Mouse (Mus musculus): ENCODE data around the gene Necab2.

Necab2 gene

DNA sequence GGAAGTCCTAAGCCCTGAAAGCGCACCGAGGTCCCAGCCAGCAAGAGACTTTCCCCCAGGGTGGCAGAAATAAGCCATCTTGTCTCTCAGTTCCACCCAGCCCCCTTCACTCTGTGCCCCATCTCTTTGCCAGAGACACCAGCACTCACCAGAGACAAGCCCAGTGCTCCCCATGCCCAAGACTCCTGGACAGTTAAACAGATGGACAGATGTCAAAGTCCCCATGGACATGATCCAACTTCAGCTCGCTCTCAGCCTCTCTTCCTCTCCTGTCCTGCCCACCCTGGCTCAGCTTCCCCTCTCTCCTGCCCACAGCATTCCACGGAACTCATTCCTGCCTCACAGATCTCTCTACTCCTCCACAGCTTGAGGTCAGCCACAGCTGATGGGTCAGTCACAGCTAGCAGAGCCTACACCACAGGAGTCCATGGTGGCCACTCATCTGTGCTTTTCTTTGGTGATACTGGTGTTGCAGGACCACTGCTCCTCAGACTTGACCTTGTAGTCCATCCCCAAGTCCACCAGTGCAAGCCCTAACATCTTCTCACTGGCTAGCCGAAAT is 17.7 kb upstream of the Necab2 start:
- DNase-seq, result peak; percentile 63

DNA sequence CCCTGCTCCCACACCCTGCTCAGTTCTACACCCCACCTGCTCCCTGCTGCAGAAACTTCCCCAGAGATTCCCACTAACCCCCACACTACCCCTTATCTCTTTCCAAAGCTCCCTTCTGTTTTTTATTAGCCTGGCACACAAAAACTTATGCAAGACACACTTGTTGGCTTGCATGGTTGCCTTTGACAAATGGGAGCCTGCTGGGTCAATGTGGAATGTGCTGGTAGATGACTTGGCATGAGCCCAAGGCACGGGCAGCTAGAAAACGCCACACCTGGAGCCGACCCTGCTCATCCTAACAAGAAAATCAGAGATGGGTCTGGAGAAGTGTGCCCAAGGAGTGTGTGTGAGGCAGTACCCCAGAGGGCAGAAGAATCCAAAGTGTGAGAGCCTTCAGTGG is 17.0 kb upstream of the Necab2 start:
- peak; percentile 69 for DNase-seq

DNA sequence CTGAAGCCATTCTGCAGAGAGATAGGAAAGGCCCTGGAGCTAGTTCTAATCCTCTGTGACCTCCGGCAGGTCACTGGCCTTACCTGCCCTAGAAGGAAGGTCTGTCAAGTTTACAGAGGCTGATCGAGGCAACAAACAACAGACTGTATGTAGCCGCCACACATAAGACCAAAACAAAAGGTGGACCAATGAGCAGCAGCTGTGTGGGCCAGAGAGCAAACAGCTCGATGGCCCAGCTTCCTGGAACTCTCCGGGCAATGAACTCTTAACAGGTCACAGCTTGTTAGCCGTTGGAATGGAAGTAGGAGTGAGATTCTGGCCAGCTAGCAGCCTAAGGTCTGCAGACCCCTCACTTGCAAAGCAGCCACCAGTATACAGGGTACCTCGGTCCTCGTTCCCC is 16.3 kb upstream of the Necab2 start:
- peak; percentile 63 for DNase-seq

DNA sequence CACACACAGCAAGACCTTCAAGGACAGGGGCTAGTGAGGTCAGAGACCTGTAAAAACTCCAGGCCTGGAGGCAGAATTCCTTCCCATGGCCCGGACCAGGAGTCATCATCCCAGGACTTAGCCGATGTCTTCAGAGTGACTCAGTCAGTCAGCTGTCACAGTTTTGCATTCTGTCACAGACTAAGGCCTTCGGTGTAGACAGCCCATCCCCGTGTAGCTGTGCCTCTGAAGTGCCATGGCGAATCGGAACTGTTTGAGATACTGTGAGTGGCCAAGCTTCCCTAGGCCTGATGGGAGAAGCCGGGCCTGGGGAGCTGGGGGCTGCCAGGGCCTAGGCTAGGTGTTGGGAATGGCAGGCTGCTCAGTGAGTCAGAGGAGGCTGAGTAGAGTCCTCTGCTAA is 15.8 kb upstream of the Necab2 start:
- no peak for DNase-seq

DNA sequence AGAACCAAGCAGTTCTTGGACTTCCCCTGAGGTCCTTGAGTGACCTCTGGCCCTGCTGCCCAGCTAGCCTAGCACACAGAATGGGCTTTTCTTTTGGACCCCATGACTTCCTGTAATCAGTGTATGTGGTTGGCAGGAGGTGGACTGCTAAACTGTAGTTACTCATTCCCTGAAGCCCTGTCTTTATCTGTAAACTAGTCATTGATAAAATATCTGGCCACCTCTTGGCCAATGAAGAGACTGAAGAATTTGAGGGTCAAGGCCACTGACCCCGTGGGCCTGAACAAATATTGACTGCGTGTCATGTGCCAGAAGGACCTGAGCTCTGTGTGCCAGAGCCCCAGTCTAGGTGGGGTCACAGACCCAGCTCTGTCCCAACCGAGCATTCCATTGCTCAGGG is 14.1 kb upstream of the Necab2 start:
- DNase-seq, result peak; percentile 57

DNA sequence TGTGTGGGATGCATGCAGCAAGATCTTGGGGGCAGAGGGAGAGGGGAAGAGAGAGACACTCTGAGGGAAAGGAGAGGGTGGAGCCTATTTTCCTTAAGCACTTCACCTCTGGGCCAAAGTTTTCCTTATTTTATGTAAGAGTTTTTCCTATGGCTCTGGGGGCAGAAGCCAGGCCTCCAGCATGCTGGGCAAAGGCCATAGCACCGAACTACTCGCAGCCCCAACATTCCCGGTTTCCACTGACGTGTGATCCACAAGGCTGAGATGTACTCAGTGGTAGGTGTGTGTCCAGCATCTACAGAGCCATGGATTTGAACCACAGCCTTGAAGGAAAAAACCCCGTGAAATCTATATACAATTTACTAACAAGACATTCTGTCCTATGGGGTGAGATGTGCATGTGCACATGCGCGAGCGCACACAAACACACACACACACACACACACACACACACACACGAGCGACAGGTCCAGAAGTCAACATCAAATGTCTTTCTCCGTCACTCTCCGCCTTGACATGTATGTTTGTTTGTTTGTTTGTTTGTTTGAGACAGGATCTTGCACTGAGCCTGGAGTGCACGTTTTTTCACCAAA is 12.8 kb upstream of the Necab2 start, which contains the start of gene Osgin1:
TSS of gene Osgin1 (plus strand) at position 543 of the 593 bp plus-strand sequence.
- peak; percentile 50 for DNase-seq

DNA sequence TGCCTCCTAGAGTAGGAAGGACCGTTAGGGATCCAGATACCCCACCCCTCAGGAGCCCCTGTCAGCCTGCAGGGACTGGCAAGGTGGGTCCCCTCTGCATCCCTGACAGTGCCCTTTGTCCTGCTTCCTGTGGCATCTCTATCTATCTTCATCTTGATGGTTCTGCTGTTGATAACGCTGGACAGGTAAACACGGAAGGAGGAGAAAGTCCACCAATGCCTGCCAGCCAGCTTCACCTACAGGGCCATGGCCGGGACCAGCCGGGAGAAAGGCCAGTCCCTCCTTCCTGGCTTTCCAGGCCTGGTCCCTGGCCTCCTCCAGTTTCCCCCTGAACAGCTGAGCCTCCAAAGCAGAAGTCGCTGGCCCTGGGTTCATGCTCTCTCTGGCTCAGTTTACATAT is 11.9 kb upstream of the Necab2 start:
- DNase-seq, result no peak

DNA sequence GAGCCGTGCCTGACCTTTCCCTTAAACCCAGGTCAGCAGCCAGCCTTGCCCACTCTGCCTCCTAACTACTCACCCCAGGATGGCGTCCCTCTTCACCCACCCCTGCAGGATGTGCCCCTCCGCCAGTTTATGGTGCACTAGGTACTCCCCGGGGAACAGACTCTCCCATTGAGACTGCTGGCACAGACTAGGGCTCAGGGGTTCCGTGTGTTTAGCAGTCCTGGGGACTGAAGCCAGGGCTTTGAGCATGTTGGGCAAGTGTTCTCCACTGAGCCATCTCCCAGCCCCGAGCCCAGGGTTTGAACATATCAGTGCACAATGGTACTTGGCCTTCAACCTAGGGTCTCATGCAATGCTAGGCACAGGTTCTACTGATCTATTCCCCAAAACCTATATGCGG is 11.0 kb upstream of the Necab2 start:
- no peak for DNase-seq

DNA sequence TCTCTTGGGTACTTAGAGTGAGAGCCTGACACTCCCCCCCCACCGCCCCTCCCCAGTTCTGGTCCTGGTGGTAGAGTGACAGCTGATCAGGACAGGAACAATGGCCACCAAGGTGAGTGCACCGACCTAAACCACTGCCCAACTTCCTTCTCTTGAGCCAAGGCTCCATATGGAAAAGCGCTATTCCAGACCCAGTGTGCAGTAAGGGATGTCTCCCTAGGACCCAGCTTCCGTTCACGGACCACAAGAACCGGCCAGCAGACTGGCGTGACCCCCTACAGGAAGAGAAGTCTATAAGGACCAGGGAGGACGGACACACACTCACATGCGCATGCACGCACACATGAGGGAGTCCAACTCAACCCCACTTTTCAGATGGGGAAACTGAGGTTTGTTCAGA is 10.2 kb upstream of the Necab2 start:
- no peak for DNase-seq

DNA sequence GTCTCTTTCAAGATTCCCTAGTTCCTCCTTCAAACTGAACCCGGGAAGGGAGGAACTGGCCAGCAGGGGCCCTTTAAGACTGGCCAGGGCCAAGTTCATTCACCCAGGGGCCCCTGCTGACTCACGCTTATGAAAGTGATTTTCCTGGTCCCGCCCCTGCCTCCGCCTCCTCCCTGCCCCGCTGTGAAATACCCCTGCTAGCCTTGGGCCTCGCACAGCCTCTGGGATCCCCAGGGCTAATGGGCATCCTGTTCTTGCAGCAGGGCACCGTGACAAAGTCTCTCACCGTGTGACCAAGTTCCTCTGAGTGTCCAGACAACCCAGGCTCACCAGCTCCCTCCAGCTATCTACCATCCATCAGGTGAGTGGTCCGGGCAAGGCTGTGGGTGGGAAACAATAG is 9.6 kb upstream of the Necab2 start:
- peak; percentile 97 for DNase-seq

DNA sequence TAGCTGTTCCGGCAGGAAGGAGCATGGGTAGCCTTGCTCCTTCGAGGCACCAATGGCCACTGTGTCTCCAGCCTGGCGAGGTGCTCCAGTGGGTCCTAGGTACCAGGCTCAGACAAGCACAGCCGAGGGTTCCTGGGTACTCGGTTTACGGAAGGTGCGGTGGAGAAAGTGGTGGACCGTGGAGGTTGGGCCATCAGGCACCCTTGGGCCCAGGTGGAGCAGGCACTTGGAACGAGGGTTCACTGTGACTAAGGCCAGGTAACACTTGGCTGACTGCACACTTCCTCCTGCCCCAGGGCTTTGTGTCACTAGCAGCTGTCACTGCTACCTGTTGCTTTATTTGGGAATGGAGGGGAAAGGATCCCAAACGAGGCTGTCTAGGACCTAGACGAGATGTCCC is 9.0 kb upstream of the Necab2 start:
- DNase-seq, result peak; percentile 62

DNA sequence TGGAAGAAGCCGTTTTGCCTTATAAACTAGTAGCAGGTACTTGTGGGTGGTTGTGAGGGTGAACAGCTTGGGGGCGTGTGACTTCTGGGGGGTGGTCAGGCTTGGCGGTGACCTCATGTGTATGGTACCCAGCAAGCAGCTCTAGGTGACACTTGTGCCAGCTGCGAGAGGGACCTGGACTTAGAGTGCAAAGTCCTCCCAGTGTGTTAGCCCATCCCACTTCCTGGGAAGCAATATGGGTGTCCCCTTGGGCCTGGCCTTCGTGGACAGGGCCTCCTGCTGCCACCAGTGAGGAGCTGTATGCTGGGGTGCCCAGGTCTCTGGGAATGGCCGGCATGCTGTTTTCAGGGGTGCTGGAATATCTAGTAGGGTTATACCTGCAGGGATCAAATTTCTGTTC is 7.6 kb upstream of the Necab2 start:
- DNase-seq, result peak; percentile 71

DNA sequence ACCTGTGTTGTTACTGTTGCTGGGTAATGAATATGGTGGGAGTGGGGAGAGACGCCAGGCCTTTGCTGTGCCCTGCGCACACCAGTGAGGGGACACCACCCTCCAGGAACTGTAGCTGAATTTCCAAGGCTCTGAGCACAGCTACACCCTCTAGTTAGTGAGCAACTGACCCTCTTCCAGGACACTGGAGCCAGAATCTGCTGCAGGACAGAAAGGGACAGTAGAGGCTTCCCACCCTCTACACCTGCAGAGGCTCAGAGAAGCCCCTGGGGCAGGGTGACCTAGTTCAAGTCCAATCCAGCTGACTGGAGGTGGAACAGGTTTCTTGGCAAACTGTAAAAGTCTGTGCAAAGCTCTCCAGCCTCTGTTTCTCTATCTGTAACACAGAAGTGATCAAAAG is 7.1 kb upstream of the Necab2 start:
- no peak for DNase-seq

DNA sequence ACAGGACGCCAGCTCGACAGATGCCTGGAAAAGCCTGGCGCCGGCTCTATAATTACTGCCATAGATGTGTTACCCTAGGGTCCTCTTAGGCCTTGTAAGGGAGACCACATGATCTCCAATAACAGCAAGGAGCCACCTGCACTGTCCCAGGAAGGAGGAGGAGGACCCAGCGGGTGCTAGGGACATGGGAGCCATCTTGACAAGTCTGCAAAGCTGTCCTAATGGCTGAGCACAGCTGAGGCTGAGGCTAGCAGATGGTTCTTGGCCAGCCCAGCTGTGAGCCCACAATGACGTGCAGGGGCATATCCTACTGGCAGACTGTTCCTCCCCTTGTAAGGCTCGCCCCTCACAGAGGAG is 6.6 kb upstream of the Necab2 start:
- DNase-seq, result no peak

DNA sequence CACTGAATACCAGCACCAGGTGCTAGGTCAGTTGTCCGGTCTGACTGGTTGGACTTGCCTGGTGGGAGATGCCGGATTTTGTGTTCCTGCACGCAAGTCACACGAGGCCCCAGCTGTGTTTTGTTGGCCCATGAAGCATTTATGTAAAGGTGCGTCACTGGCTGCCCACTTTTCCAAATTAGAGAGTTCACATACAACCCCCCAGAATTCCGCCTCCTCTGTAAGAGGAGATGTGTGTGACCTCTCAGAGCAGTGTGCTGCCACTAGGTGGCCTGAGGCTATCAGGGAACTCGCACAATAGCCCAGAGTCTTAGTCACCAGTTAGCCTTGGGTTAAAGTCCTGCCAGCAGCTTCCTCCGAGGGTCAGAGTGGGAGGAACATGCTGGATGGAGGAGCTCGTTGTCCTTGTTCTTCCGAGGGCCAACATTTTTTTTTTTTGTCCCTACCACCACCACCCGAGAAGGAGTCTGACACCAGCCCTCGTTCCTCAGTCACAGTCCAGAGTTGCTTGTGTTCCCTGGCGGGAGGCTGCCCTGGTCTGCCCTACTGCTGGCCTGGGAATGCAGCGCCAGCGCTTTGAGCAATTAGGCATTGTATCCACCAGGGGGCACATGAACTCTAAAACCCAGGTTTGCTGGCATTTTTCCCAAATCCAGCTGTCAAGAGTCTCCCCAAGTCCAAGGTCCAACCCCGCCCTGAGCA is 6.1 kb upstream of the Necab2 start:
- peak; percentile 97 for DNase-seq

DNA sequence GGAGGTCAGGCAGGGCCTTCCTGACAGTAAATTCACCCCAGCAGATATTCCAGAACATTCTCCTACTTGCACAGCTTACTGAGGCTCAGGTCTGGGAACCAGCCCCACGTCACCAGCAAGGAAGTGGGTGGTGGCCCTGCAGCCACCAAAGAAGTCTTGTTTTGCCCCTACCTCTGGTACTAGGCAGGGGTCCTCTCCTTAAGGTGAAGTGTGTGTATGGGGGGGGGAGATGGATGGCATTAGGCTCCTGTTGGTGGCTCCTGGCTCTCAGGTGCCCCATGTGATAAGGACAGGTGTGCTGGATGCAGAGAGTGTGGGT is 5.6 kb upstream of the Necab2 start:
- no peak for DNase-seq

DNA sequence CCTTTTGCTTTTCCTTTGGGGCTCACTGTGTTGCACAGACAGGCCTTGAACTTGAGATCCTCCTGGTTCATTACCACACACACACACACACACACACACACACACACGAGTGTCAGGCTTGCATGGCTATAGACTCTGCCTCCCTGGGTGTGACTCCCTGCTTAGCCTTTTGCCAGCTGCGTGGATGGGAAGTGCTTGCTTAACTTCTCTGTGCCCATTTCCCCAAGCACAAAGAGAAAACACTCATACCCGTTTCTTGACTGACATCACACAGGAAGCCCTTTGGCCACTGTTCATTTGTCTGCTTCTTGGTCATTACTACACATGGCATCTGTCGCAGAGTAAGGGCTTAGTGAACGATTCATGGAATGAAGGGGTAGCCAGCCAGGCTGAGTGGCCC is 4.5 kb upstream of the Necab2 start:
- DNase-seq, result no peak

DNA sequence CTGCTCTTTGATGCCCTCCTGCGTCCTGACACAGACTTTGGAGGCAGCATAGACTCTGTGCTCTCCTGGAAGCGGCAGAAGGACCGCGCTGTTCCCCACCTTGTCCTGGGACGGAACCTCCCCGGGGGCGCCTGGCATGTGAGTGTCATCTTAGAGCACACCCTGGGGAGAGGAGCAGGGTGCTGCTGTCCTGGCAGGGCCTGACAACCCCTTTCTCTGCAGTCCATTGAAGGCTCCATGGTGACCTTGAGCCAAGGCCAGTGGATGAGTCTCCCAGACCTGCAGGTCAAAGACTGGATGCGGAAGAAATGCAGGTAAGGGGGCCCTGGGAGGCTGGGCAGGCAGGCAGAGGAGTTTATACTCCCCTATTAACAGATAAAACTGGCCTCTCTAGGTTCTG is 3.5 kb upstream of the Necab2 start:
- no peak for DNase-seq

DNA sequence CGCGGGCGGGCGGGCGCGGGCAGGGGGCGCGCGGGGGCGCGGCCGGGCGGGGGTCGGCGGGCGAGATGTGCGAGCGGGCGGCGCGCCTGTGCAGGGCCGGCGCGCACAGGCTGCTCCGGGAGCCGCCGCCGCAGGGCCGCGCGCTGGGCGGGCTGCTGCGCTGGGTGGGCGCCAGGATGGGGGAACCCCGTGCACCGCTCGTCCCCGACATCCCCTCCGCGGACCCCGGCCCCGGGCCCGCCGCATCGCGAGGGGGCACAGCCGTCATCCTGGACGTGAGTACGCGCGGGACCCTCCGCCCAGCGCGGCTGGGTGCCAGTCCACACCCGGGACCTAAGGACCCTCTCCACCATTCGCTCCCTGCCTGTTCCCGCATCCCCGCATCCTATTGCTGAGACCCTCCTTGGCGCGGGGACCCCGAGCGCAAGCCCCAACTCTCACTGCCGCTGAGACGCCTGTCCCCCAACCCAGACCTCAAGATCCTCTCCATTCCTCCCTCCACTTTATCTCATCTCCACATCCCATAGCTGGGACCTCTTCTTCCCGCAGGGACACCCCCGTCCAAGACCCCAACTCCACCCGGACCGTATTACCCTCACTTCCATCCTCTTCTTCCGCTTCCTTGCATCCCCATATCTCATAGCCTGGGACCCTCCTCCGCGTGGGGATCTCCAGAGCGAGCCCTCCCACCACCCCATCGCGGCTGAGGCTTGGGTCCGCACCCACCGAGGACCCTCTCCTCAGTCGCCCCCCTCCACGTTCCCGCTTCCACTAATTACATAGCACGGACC is 666 bp downstream of the Necab2 start:
- DNase-seq, result no peak

DNA sequence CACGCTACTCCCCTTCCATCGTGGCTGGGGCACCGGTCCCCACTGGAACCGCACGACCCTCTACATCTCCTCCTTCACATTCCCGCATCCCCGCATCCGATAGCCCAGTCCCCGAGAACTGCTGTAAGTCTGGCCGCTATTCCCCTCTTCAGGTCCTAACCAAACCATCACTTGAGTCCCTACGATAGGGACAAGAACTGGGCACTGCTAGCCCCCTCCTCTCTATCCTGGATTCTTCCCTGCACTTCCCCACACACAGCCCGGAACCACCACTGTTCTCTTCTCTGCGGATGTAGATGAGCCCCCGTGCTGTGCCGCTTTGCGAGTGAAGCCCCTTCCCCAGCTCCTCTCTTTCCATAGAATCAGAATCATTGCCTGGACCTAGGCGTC is 1.3 kb downstream of the Necab2 start:
- no peak for DNase-seq

DNA sequence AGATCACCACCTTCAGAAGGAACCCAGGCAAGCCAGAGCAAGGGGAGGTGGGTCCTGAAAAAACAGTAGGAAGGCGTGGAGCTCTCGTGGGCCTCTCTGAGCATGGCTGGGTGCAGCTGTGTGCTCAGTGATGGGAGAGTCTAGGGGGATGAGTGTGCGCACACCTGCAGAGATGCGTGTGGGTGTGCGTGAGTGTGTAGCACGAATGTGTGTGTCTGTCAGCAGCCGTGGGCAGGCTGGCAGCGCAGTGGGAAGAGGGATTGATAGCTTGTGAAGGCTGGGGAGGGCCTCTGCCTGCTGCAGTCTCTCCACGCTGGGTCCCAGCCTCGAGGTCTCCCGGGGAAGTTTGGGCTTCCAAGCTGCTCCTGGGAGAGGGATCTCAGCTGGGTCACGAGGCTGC is 3.1 kb downstream of the Necab2 start:
- DNase-seq, result no peak

DNA sequence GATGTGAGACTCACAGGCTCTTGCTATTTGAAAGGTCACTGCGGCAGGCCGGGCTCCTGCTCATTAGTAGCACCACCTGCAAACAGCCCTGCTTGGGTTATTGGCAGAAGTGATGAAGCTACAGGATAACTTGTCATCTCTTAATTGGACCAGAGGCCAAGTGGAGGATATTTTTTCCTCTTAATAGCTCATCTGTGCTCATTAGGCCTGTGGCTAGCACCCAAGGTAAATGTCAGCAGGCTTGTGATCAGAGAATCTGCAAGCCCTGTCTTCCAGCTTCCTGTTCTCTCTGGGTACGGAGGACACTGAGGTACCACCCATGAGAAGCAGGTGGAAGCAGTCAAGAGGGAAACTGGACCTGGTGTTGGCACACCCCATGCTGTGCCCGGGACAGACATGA is 4.6 kb downstream of the Necab2 start:
- no peak for DNase-seq

DNA sequence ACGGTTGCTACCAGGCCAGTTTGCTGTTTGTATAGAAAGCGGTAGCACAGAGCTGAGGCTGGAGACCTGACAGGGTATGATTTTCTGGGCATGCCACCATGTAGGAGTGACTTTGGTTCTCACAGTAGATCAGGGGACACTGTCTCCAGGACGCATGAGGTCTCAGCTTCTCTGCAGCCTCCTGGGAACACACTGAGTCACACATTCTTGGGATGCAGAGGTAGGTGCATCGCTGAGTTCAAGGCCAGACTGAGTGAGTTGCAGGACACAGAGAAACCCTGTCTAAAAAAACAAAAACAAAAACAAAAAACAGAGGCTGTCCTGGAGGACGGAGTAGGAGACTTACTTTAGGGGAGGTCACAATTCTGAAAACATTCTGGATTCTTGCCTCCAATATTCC is 6.4 kb downstream of the Necab2 start:
- DNase-seq, result no peak

DNA sequence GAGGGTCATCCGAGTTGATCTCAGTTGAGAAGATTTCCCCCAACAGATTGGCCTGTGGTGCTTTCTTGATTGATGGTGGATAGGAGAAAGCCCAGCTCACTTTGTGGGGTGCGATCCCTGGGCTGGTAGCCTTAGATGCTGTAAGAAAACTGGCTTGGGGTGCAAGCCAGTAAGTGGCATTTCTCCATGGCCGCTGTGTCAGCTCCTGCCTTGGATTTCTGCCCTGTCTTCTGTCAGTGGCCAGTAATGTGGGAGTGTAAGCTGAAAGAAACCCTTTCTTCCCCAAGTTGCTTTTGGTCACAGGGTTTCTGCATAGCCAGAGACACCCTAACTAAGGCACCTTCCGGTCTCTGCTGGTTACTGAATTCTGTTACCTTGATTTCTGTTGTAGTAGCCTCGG is 9.5 kb downstream of the Necab2 start:
- DNase-seq, result no peak

Measured in kidney, adult 9 months (tissue).